Mouse (Mus musculus) WW6 (cell line): ENCODE data around the gene Ndufb7.
"Not testable (repeated sequence)": the region's sequence is repeated elsewhere in the genome, so short reads cannot be mapped to it uniquely, and the experiment has no call there.

ENCODE experiments used
- DNase-seq: peaks from one replicate; pipeline ENCODE4 v3.0.0-alpha.2; 2013; ENCODE audit warnings: low read depth, low spot score

Ndufb7 gene

DNA sequence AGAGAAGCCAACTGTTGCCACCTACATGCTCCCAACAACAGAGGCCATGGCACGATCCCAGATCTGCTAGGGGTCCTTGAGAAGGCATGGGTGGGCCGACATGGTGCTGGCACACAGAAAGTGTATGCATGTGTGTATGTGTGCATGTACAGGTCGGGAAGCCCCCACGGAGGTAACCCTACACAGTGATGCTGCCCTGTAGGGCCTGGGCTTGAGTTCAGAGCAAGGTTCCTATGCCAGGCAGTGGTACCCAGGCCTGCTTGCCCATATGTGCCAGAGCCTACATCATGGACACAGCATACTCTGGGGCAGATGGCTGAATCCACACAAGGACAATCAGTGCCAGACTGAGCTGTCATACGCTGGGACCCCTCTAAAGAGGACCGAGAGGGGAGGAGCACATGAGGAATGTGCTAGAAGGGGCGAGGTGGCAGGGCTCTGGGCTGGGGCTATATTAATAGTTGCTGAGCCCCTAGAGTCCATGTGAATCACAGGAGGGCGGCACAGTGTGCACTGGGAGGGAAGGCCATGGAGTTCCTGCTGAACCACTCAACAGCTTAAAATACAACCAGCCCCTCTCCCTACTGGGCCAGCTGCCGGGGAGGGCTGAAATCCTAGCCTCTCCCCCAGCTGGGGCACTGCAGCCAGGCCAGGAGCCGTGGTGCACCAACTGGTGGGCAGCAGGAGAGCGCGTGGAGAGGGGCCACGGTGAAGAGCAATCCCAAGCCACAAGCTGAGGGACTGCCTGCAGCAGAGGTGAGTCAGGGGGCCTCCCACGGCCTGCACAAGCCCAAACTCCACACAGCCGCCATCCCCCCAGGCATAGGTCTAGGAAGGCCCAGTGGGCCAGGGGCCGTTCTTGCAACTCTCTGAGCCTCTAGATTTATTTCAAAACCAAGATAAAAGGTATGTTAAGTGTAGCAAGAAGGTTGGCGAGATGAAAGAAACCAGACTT is 9.4 kb downstream of the Ndufb7 start:
- DNase-seq, result no peak

DNA sequence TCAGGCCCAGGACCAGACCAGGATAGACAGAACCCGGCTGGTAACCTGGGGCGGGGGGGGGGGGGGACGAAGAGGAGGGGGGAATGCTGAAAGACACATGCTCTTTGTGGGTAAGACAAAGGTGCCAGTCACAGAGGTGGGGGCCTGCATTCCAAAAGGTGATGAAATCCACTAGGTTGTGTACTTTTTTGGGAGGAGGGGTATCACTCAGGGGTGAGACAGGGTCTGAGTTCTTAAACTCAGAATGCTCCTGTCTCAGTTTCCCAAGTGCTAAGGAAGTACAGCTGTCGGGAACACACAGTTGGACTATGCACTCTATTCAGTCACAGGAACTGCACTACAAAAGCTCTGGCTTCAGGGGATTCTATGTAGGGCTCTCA is 10.0 kb downstream of the Ndufb7 start:
- no peak for DNase-seq

DNA sequence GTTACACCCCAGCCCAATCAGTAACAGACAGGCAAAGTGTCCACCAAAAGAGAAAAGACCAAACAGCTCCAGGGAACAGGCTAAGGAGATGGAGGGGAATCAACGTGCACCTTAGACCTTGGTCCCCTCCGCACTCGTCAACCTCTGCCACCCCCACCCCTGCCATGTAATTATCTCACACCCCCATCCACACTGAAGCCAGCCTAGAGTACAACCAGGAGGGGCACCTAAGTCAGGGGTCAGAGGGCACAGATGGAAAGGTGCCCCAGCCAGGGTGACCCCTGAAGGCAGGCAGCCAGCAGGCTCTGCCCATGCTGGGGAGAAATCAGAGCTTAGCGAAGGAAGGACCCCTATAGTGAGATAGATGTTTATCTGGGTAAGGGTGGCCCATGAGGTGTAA is 10.4 kb downstream of the Ndufb7 start:
- DNase-seq, result no peak

DNA sequence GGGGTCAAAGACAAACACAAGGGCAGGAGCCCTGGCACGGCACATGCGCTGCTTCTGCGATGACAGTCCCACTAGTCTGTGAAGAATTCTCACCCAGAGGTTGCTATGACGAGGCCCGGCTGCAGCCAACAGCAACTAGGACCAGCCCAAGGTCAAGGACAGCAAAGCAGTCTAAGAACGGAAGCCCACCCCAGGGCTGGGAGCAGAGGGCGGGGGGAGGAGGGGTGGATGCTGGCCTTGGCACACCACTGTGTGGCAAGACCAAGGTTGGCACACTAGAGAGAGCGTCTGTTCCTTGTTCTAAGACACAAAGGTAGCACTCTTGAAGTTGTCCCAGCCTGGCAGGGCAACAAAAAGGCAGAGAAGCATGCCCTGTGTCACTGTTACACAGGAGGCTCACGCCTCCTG is 10.9 kb downstream of the Ndufb7 start:
- no peak for DNase-seq

DNA sequence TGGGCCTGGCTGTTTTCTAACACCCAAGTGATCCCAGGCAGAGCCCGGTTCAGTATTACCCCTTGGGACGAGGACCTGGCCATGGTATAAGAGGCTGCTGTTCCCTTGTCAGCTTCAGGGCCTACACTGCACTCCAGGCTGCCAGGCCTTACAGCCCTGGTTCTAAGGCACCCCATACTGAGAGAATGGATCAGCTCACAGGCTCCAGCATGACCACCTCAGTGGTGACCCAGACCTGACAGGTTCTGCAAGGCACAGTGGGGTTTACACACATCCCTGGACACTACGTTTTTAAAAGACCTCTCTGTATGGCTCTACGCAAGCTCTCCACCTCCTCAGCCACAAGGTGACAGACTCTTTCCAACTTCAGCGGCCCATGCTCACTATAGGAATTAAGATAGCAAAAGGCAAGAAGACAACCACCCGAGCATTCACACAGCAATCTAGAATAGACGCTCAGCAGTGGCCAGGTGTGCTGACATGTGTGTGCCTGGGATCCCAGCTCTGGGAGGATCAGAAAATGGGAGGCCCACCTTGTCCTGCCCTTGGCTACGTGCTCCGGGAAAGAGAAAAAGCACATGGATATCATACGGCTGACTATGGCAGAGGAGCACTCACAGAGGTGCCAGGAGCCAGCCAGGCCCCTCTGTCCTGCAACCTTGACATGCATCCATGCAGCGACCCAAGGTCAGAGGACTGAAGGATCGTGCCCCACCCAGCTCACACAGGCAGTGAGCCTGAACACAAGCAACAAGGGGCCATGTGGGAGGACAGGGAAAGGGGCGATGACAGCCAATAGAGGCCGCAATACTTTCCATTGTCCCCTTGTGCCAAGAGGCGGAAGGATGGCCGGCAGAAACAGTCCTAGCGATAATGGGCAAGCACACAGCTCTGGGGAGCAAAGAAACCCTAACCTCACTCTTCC is 11.9 kb downstream of the Ndufb7 start:
- no peak for DNase-seq

DNA sequence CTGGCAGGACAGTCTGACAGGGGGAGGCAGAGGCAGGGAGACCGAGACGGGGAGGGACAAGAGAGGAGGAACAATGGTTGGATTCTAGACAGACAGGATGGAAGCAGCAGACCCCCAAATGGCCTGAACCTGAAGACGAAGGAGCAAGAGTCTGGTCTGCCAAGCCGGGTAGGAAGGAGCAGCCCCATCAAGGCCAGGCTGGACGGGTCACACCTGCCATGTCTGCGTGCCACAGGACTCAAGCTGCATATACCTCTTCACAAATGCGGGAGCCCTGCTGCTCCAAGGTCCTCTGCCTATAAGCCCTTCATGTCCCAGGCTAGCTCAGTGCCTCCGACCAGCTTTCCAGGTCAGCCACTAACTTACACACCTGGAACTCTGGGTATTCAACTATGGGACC is 13.2 kb downstream of the Ndufb7 start:
- DNase-seq, result no peak

DNA sequence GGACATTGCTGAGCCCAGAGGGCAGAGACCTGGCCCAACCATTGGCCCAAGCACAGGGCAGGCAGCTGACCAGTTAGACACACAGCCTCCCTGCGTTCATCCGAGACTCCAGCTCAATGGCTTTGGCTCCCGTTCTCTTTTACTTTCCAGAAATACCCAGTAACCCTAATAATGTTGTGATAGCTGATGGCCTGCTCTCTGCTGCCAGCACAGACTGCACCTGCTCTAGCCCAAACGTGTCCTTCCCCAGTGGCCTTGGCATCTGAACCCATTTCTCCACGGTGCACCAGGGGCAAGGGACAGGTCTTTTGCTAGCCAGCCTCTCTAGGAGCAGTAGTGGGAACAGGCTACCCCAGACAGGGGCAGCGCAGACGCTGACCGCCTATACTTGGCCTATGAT is 14.4 kb downstream of the Ndufb7 start:
- DNase-seq, result no peak

DNA sequence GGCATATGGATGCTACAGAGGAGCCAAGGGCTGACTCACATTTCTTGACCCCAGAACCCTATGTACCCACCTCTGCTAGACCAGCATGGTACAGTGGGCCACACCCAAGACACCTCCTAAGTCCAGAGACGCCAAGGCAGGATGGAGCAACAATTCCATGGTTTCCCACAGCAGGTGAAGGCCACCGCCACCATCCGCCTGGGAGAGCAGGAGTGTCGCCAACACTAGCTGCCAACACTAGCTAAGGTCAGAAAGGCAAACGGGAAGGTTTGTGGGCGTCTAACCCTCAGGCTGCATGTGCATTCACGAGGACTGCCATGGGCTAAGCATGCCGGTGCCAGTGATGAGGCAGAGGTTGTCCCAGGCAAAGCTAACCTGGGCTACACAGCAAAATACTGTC is 15.8 kb downstream of the Ndufb7 start:
- DNase-seq, result no peak

DNA sequence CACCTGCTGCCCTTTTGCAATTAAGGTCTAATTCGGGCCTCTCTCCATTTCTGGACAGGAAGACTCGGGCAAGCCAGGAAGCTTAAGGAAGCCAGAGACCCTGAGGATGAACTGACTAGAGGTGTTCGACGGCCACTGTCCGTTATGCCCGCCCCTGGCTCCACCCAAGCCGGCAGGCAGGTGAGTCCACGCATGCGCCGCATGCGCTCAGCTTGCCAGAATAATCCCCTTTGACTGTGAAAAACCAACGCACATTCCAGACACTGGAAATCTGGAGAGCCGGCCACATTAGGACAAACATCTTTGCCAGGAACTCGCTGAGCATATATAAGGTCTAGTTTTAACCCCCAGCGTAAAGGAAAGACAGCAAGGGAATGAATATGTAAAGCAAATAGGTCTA is 16.8 kb downstream of the Ndufb7 start:
- no peak for DNase-seq

DNA sequence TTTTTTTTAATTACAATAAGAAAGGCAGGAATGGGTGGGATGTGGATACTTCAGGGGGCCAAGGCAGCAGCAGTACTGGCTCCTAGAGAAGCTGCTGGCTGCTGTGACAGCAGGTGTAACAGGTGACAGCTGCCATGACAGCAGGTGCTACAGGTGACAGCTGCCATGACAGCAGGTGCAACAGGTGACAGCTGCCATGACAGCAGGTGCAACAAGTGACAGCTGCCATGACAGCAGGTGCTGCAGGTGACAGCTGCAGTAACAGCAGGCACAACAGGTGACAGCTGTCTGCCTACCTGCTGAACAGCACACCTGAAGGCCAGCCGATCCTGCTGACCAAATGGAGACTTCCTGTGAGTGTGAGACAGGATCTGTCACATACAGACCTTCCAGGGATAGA is 18.3 kb downstream of the Ndufb7 start:
- no peak for DNase-seq

DNA sequence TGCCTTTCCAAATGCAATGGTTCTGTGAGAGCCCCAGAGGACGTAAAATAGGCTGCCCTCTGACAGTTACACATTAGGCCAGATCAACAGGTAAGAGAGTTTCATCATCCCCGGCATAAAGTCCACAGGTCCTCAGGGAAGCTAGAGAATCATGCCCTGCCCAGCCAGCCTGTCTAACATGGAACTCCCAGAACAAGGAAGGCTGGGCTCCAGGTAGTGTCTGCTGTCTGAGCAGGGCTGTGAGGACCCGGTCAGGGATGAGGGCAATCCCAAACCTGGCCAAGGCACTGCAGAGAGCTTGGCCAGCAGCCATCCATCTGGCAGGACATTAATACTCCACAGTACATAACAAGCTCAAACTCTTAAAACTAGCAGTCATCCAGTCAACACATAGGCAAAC is 18.9 kb downstream of the Ndufb7 start:
- no peak for DNase-seq

DNA sequence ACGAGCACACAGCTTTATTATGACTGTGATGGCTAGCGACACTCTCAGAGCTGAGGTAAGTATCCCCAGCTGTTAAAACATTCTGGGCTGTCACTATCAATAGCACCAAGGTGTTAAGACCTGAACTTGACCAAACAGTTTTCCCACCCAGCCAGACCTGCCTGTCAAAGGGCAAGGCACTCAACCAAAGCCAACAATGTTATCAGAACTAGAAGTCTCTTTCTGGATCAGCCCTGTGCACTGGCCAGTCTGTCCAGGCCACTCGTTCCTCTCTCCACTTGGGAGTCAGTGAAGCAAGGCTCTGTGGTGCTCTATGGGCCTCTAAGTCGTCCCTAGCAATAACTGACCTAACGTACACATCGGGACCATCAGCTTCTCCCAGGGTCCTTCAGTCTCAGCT is 21.2 kb downstream of the Ndufb7 start:
- DNase-seq, result no peak

DNA sequence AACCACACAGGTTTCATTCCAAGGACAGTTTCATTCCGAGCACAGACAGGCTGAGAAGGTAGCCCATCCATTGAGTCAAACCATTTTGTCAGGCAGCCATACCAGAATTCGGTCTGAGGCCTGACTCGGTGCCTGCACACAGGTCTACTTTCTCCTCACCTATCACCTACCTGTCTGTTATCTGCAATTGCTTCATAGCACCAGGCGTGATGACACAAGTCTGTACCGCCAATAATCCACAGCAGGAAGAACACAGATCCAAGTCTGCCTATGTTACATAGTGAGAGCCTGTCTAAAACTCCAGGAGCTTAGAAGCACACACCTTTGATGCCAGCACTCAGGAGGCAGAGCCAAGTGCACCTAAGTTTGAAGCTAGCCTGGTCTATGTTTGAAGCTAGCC is 22.4 kb downstream of the Ndufb7 start:
- DNase-seq, result no peak

DNA sequence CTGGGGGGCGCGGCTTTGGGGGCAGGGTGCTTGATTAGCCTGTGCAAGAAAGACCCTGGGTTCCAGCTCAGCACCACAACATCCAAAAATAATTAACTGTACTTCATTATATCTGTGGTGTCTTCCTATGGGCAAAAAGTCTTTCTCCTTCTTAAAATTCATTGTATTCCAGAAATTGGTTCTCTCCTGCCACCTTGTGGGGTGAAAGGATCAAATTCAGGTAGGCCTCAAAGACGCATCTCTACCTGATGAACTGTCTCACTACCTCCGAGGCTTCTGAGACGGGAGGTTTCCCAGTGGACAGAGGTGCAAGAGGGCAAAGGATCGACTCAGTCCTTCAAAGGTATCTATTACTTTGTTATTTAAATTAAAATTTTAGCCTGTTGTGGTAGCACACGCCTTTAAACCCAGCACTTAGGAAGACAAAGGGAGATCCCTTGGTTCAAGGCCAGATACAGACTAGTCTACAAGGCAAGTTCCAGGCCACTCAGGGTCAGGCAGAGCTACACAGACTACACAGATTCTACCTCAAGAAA is 24.1 kb downstream of the Ndufb7 start:
- no peak for DNase-seq

DNA sequence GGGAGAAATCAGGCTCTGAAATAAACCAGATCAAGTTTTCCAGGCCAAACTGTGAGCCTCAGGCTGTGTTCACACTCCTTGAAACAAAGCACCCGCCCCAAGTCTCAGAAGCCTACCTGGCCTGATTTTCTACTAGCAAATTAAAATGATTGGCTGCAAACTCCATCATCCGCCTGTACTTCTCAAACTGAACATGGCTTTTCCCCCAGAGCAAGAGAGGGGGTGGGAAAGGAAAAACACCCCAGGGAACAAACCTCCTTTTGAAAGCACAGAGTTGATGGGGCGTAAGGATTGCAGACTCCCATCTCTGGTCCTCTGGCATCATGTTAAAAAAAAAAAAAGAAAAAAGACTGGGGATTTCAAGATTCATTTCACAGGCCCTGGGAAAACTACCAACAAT is 26.2 kb downstream of the Ndufb7 start:
- no peak for DNase-seq

DNA sequence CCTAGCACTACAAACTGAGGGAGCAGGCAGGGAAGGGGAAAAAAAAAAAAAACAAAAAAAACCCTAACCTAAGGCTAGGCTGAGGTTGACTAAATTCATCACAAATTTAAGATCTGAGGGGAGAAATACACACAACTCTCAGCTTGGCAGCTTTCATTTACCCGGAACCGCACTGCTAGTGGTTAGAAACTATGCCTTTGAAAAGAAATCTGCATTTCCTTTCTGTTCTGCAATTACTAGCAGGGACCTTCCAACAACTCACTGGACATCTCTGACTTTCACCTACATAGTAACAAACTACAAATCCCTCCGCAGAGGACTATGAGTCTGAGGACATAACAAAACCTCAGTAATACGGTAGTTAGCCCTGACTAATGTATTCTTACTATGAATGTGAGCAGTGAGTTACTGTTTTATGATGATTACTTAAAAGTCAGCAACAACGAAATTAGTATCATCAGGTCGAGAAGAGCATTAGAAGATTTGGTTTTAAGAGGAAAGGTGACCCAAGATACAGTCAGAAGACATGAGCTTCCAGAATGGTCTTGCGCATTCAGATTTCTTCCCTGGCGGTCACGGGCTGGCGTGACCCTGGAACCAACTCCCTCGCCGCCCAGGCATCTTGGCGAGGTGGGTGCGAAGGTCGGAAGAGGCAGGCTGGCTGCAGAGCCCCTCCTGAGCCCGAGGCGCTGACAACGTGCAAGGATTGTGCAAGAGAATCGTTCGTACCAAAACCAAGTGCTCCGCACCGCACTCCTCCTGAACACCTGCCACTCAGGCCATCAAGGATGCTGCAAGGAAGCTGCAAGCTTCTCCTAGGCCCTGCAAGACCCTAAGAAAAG is 27.1 kb downstream of the Ndufb7 start:
- DNase-seq, result no peak

DNA sequence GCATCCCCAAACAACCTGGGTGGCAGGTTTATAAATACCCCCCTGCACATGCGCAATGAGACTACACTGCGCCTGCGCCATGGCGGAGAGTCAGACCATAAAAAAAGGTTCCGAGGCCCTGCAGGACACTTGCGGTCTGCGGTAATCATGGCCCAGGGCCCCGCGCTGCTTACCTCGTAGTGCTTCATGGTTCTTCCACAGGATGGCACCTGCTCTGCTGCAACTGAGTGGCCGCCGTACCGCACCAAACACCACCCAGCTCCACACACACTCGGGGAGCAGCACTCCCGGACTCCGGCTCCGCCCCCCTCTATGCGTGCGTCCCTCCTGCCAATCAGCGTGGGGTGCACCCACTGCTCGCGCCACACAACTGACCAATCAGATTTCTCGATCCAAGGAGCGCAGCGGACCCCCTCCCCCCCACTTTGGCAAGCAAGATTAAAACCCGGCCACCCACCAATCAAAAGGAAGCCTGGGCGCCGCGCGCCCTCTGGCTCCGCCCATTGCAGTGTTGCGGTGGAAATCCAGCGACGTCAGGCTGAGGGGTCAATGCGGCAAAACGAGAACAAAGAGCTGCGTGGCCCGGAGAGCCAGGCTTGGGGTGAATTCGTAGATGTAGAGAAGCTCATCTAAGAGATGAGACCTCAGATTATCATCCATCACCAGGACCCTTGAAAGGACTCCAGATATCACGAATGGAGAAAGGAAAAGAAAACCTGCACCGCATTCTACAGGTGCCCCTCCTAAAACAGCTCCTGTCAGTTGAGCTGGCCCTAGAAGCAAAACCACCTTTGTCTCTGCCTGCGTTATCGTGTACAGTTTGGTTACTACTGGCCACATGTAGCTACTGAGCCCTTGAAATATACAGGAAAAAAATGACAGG is 27.9 kb downstream of the Ndufb7 start:
- DNase-seq, result peak; percentile 100

DNA sequence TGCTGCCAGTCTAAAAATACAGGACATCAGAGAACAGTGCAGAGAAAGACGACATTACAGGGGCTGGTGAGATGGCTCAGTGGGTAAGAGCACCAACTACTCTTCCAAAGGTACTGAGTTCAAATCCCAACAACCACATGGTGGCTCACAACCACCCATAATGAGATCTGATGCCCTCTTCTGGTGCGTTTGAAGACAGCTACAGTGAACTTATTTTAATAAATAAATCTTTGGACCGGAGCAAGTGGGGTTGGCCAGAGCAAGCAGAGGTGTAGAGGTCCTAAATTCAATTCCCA is 28.5 kb downstream of the Ndufb7 start:
- not testable (repeated sequence) for DNase-seq

DNA sequence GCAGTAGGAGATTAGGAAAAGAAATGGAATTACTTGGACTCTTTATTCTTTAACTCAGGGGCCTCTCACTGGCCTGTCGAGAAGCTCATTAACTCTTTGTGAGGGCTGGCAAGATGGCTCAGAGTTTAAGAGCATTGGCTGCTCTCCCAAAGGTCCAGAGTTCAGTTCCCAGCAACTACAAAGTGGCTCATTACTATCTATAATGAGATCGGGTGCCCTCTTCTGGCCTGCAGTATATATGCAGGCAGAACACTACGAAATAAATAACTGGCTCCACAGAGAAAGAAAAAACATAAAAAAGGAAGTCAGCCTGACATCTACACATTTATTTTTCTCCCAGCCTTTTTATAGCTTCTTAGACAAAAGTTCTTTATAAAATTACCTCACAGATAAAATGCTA is 29.9 kb downstream of the Ndufb7 start:
- DNase-seq, result no peak

DNA sequence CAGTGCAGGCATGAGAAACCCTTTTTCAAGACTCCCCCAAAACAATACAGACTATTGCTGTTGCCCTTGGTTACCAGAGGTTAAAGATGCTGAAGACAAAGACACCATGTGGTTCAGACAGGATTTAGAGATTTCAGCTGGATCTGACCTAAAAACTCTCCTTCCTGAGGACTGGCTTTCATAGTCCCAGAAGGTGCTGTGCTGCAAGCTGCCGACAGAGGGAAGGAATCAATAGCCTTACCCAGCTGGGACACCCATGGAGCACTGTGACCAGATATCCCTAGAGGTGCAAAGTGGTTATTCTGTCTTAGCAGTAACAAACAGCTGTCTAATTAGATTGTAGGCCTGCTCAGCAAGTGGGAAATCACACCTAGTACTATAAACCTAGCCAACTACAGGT is 31.7 kb downstream of the Ndufb7 start:
- no peak for DNase-seq

DNA sequence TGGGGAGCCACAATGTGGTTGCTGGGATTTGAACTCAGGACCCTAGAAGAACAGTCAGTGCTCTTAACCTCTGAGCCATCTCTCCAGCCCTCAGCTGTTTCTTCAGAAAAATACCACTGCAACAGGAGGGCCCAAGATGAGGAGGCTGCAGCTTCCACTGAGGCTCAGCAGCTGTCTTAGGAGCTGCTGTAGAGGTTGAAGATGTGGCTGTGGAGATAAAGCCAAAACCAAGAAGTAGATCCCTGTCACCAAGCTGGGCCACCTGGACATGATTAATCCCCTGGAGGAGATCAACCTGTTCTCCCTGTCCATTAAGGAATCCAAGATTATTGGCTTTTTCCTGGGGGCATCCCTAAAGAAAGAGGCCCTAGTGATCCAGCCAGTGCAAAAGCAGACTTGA is 33.3 kb downstream of the Ndufb7 start:
- DNase-seq, result no peak
